Mouse (Mus musculus) hematopoietic multipotent progenitor cell, adult 10-12 weeks (in vitro differentiated cells): ENCODE measurements around the gene Msantd1. TPM values are rescaled to one million over a fixed set of nuclear protein-coding genes. Genes with fewer than 3 reads are reported as not detected.

Experiments
- polyA plus RNA-seq: library from polyadenylated mRNA; stranded (reverse); fragments of >175 nt; gene quantifications from 2 replicates; pipeline ENCODE4 v1.2.3, GENCODE M21; 2012; ENCODE audit warnings: low replicate concordance

The Msantd1 gene
- 0.21 and 0.30 TPM in 2 replicates for polyA plus RNA-seq

GRCm38 (mm10) chr5:34907910-34908725 lies at the start of gene Msantd1:
Gene Msantd1, plus strand, starts transcription at chr5:34908012.

GRCm38 (mm10) chr5:34948861-34949760 lies 41.3 kb downstream of the Msantd1 start, which contains the start of gene Rgs12:
Gene Rgs12, plus strand, starts transcription at chr5:34949445.

Other genes starting within 250 kb of the Msantd1 start
- 16.8 and 17.9 TPM in 2 replicates for gene Nop14, start 247.9 kb upstream of the Msantd1 start, polyA plus RNA-seq
- gene Grk4, start 247.6 kb upstream of the Msantd1 start, polyA plus RNA-seq, result 1.2 and 2.6 TPM in 2 replicates
- 4.7 and 7.9 TPM in 2 replicates for gene Htt, start 146.3 kb upstream of the Msantd1 start, polyA plus RNA-seq
- 14.2 and 15.1 TPM in 2 replicates for gene Rgs12, start 41.4 kb downstream of the Msantd1 start, polyA plus RNA-seq
- gene Hgfac, start 133.5 kb downstream of the Msantd1 start, polyA plus RNA-seq, result 0.86 and 1.8 TPM in 2 replicates
- gene Dok7, start 148.8 kb downstream of the Msantd1 start, polyA plus RNA-seq, result 0.05 and 0.06 TPM in 2 replicates
- gene Lrpap1, start 197.8 kb downstream of the Msantd1 start, polyA plus RNA-seq, result 6.2 and 26.3 TPM in 2 replicates